Mouse (Mus musculus) limb, embryonic 11.5 days (tissue): Measurements from ENCODE around the gene Olfr312. TPM values are rescaled to one million over a fixed set of nuclear protein-coding genes. Genes with fewer than 3 reads are reported as not detected.
"Not testable (repeated sequence)": the region's sequence is repeated elsewhere in the genome, so short reads cannot be mapped to it uniquely, and the experiment has no call there.

Source experiments
- ATAC-seq: fragments of 200-750 bp; cut with Nextera tagmentation; 2 replicates; pipeline ENCODE4 v1.8.0; 2017; ENCODE audit warnings: low read depth; ENCODE audit not compliant: insufficient number of reproducible peaks, low FRiP score, low TSS enrichment
- DNase-seq: peaks from one replicate; pipeline ENCODE4 v3.0.0-alpha.2; 2015; ENCODE audit warnings: low spot score
- H3K27ac ChIP-seq: fragments of 300-500 bp; sonication (generic); replicated peaks from 2 replicates; pipeline ENCODE4 v1.5.1; 2014; ENCODE audit warnings: low read depth, mild to moderate bottlenecking, low read length
- H3K27me3 ChIP-seq: fragments of 300-500 bp; sonication (generic); 2 replicates; pipeline ENCODE4 v1.6.1; 2014; ENCODE audit warnings: mild to moderate bottlenecking, low read length, mixed read lengths; ENCODE audit not compliant: control insufficient read depth, insufficient read depth
- H3K36me3 ChIP-seq: fragments of 300-500 bp; sonication (generic); 2 replicates; pipeline ENCODE4 v1.6.1; 2014; ENCODE audit warnings: mild to moderate bottlenecking, low read length, moderate library complexity, mixed read lengths; ENCODE audit not compliant: control insufficient read depth, insufficient read depth
- H3K4me1 ChIP-seq: fragments of 300-500 bp; sonication (generic); 2 replicates; pipeline ENCODE4 v1.6.1; 2014; ENCODE audit warnings: low read length, mixed read lengths; ENCODE audit not compliant: control insufficient read depth, insufficient read depth
- H3K4me2 ChIP-seq: fragments of 300-500 bp; sonication (generic); 2 replicates; pipeline ENCODE4 v1.6.1; 2014; ENCODE audit warnings: low read depth, mild to moderate bottlenecking, moderate library complexity; ENCODE audit not compliant: severe bottlenecking
- H3K4me3 ChIP-seq: fragments of 300-500 bp; sonication (generic); 2 replicates; pipeline ENCODE4 v1.5.1; 2014; ENCODE audit warnings: low read depth, low read length
- H3K9ac ChIP-seq: fragments of 300-500 bp; sonication (generic); 2 replicates; pipeline ENCODE4 v1.6.1; 2014; ENCODE audit warnings: mild to moderate bottlenecking, low read length
- H3K9me3 ChIP-seq: fragments of 300-500 bp; sonication (generic); 2 replicates; pipeline ENCODE4 v1.6.1; 2016; ENCODE audit warnings: low read length; ENCODE audit not compliant: control insufficient read depth
- WGBS: fragments of 180-500 bp; shearing (Covaris S2); extraction: QIAGEN DNeasy Blood & Tissue Kit; methylation state at CpG from one replicate; pipeline ENCODE4 v1.1.7; 2014; 5-methylcytosine and 5-hydroxymethylcytosine counted together
- polyA plus RNA-seq: library from polyadenylated mRNA; unstranded; fragments of >200 nt; fragmentation: Nextera tagmentation; extraction: Ambion mirVana; gene quantifications from 2 replicates; pipeline ENCODE4 v1.2.1, GENCODE M21; 2014

Gene Olfr312
- polyA plus RNA-seq, 1 experiment from 2014 or later, result not detected

DNA sequence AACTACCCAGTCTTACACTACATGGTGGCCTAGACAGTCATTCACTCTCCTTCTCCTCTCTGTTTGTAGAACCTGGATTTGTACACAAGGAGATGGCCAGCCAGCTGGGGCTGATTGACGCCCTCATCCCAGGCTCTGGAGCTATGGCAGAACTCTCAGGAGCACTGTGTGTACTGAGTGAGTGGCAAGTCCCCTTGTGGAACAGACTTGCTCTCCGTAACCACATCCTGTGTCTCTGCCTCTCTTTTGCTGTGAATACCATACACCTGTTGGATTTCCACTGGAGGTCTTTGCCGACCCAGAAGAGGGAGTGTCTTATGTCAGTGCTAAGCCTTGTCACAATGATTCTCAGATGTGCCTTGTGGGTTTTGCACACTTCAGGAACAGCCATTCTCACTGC, 3.5 kb downstream of the Olfr312 start:
- not testable (repeated sequence) for H3K27me3 ChIP-seq, ATAC-seq, H3K27ac ChIP-seq, H3K36me3 ChIP-seq, H3K4me1 ChIP-seq, H3K4me2 ChIP-seq, H3K9ac ChIP-seq, H3K9me3 ChIP-seq, H3K4me3 ChIP-seq, DNase-seq
- WGBS, result 73% methylated on average over 3 of the region's 3 CpGs

DNA sequence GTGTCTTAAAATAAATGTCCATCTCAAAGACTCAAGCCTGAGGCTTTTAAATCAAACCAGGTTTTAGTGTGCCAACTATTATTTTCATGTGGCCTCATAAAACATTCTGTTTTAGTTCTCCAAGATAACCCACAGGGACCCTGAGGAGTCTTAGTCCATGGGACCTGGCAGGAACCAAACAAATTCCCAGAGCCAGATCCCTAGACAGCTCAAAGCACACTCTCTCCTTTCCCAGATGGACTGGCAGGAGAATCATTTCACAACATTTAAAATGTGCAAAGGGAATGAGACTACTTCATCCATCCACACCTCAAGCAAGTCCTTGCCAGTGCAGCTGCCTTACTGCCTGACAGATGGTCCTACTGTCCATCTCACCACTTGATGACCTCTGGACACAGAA, 9.9 kb downstream of the Olfr312 start, which contains the start of gene Olfr311:
Gene Olfr311, plus strand, starts transcription at position 301 of the 400 bp plus-strand sequence.
- ATAC-seq, H3K4me3 ChIP-seq, H3K27ac ChIP-seq, H3K4me1 ChIP-seq, H3K4me2 ChIP-seq, DNase-seq, H3K36me3 ChIP-seq, H3K27me3 ChIP-seq, H3K9me3 ChIP-seq, H3K9ac ChIP-seq: not testable (repeated sequence)

DNA sequence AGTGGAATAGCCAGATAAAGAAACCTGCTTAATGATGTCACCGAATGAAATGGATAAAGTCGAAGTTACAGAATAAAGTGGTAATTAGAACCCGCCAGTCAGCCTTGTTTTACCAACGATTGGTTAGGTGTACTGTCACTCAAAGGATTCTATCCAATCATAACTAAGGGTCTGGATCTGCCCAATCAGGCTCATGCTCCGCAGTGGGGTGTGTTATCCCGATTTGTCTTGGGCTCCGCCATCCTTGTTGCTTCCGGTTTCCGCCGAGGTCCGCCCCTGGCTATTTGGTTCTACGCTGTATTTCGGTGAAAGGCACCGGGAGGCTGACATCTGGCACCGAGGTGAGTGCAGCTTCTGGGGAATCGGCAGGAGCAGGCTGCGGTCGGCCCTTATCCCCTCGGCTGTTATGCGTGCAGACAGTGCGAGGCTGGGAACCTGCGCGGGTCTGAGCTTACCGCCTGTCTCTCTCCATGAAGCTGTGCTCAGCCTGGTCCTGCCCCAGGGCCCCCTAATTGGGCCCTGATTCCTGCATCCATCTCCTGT, 18.0 kb downstream of the Olfr312 start, which contains the start of gene Gm12258:
Gene Gm12258, plus strand, starts transcription at position 240 of the 543 bp plus-strand sequence.
- WGBS, result 0% methylated on average over 24 of the region's 24 CpGs
- Histone ChIP-seq H3K4me1 (peaks cover 3% of the 10 kb centered on the region), H3K4me3 (peak within 1 kb of the TSS; percentile 71), H3K27ac (no peak within 1 kb of the TSS), H3K9ac (peak within 1 kb of the TSS; percentile 75), H3K27me3 (no peaks in the 10 kb centered on the region), H3K4me2 (peak within 1 kb of the TSS; percentile 66), H3K9me3 (no peaks in the 10 kb centered on the region), H3K36me3 (peaks cover 2% of the 10 kb centered on the region; the same call in 1 of the 2 replicates)
- ATAC-seq, result peak; percentile 100
- peak; percentile 85 for DNase-seq

DNA sequence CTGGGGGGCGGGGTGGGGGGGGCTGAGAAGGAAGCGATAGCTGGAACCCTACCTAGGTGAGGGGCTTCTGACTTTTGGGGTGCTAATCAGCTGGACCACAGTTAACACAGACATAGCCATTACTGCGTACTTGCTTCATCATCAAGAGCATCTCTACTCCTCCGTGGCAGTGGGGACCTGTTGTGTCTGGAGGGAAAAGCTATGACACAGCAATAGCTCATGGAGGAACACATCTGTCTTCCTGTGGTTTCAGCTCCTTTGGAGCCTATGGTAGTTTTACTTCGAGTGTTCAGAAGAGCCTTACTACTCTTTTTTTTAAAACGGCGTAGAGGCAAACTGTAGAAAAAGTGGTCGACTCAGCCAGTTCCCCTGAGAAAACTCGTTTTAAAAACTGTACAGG, 18.6 kb downstream of the Olfr312 start:
- H3K4me1 ChIP-seq, result peaks cover 3% of the 10 kb centered on the region
- DNase-seq (no peak), ATAC-seq (no peak)
- no peaks in the 10 kb centered on the region for H3K9me3 ChIP-seq
- peaks cover 2% of the 10 kb centered on the region; the same call in 1 of the 2 replicates for H3K36me3 ChIP-seq
- peak overlapping the region; percentile 75 for H3K9ac ChIP-seq
- no peak overlapping the region for H3K27ac ChIP-seq
- WGBS, result 50% methylated on average over 9 of the region's 9 CpGs
- H3K4me2 ChIP-seq, result peak overlapping the region; percentile 66
- no peaks in the 10 kb centered on the region for H3K27me3 ChIP-seq
- peak overlapping the region; percentile 71 for H3K4me3 ChIP-seq

DNA sequence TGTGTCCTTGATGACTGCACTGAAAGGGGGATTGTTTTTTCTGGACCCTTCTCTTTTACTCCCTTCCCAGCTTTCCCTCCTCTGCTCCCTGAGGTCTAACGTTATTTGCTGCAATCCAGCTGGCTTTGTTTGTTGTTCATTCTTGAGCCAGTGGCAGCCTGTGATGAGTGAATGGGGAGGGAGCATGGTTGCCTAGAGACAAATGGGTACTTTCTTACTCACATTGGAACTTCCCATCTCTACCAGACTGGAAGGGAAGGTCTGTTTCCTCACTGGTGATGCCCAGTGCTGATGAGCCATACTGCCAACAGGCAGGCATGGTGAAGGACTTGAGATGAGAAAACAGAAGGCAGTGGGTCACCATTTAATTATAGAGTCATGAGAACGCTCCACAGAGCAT, 20.7 kb downstream of the Olfr312 start:
- no peak for DNase-seq
- 78% methylated on average over 2 of the region's 2 CpGs for WGBS
- Histone ChIP-seq H3K9me3 (no peaks in the 10 kb centered on the region), H3K27ac (no peak overlapping the region), H3K27me3 (no peaks in the 10 kb centered on the region), H3K9ac (no peak overlapping the region), H3K36me3 (peaks cover 2% of the 10 kb centered on the region; the same call in 1 of the 2 replicates), H3K4me1 (peaks cover 3% of the 10 kb centered on the region), H3K4me3 (no peak overlapping the region), H3K4me2 (no peak overlapping the region)
- no peak for ATAC-seq

DNA sequence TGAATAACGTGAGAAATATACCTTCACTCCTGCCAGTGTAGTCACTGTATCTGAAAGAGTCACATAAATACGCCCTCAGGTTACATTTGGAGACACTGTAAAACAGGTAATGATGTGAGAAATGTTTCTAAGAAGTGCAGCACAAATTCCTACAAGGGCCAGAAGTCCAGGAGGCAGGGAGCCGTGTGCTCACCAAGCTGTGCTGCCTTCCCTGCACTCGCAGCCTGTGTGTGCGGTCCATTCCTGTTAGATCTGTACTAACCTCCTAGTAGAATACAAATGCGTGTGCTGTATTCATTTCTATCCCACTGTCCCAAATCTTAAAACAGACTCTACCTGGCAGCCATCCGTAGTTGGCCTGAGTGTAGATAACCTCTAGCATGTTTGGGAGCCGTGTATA, 31.7 kb downstream of the Olfr312 start:
- Histone ChIP-seq H3K4me1 (no peaks in the 10 kb centered on the region), H3K36me3 (peaks cover 38% of the 10 kb centered on the region), H3K27me3 (no peaks in the 10 kb centered on the region), H3K9me3 (peaks cover 8% of the 10 kb centered on the region), H3K27ac (no peak overlapping the region), H3K9ac (no peak overlapping the region), H3K4me3 (no peak overlapping the region), H3K4me2 (no peak overlapping the region)
- ATAC-seq (no peak), DNase-seq (no peak)
- 94% methylated on average over 8 of the region's 8 CpGs for WGBS

DNA sequence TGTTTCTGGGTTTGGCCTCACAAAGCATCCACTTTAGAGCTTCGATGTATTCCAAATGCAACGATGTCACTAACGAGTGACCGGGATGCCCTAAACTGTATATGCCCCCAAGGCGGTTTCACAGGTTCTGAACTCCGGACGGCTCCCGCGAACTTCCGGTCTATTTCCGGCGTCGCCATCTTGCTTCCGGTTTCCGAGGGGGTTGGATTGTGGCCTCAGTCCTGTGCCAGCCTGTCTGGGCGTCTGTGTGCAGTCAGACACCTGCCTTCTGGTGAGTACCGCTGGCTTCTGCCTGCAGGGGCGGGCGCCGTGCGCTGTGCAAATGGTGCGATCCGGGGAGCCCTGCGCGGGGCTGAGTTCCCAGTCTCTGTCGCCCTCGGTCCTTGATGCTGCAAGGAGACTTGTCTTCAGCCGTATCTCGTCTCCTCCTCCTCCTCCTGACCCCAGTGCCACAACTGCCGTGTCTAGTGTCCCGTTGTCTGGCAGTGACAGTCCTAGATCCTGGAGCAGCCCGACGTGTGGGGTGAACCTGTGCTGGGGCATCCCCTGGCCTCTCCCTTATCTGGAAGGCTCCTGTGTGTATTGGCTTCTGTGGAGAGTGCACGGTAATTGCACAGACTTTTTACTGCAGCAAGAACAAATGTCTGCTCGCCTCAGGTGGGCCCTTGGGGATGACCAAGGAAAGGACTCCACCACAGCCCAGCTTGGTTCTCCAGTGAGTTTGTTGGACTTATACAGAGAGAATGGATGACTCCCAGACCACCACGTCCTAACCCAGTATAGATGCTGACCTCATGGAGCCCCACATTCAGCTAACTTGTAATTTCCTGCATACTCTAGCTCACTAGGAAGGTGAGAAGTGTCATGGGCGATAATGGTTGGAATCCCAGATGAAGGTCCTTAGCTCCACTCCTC, 38.3 kb downstream of the Olfr312 start, which contains the start of gene 2810021J22Rik:
Gene 2810021J22Rik, plus strand, starts transcription at position 178 of the 915 bp plus-strand sequence.
- 6% methylated on average over 37 of the region's 37 CpGs for WGBS
- no peaks in the 10 kb centered on the region for H3K9me3 ChIP-seq
- no peaks in the 10 kb centered on the region for H3K27me3 ChIP-seq
- ATAC-seq, result peak; percentile 72
- peak within 1 kb of the TSS; percentile 36; the same call in 1 of the 2 replicates for H3K27ac ChIP-seq
- peaks cover 2% of the 10 kb centered on the region; the same call in 1 of the 2 replicates for H3K36me3 ChIP-seq
- peak within 1 kb of the TSS; percentile 79 for H3K9ac ChIP-seq
- H3K4me3 ChIP-seq, result peak within 1 kb of the TSS; percentile 79
- H3K4me2 ChIP-seq, result peak within 1 kb of the TSS; percentile 74
- DNase-seq, result peak; percentile 88
- H3K4me1 ChIP-seq, result peaks cover 10% of the 10 kb centered on the region

DNA sequence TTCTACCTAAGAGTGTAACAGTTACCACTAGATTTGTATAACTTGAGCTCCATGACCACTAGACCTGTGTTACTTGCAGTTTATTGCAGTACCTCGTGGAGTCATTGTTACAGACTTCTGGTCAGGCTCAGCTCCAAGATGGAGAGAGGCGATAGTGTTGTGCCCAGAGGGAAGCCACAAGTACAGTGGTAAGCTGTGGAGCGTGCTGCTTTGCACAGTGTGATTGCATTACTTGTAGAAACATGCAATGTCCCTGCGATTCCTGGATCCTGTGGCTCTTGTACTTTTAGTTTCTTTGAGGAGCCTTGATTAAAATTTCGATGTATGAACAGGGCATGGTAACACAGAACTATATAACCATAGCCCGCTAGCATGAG, 38.9 kb downstream of the Olfr312 start:
- no peak overlapping the region; the same call in 1 of the 2 replicates for H3K9ac ChIP-seq
- 87% methylated on average over 6 of the region's 6 CpGs for WGBS
- no peaks in the 10 kb centered on the region for H3K9me3 ChIP-seq

More for the DNA sequence above, 38.9 kb downstream of the Olfr312 start:
- peak overlapping the region; percentile 74 for H3K4me2 ChIP-seq
- no peaks in the 10 kb centered on the region for H3K27me3 ChIP-seq
- H3K4me3 ChIP-seq, result peak overlapping the region; percentile 79
- H3K36me3 ChIP-seq, result peaks cover 2% of the 10 kb centered on the region; the same call in 1 of the 2 replicates
- H3K4me1 ChIP-seq, result peaks cover 10% of the 10 kb centered on the region
- no peak for DNase-seq
- ATAC-seq, result no peak
- no peak overlapping the region for H3K27ac ChIP-seq
